Mouse (Mus musculus) myocyte (in vitro differentiated cells): ENCODE data around the gene Gm20696. TPM values are rescaled to one million over a fixed set of nuclear protein-coding genes. Genes with fewer than 3 reads are reported as not detected.

Source experiments
- H3K27me3 ChIP-seq: one replicate; pipeline ENCODE4 v1.6.1; 2011; ENCODE audit not compliant: control insufficient read depth, insufficient read depth, insufficient read length
- H3K36me3 ChIP-seq: one replicate; pipeline ENCODE4 v1.6.1; 2011; ENCODE audit not compliant: control insufficient read depth, insufficient read depth
- H3K4me2 ChIP-seq: one replicate; pipeline ENCODE4 v1.6.1; 2011; ENCODE audit warnings: low read depth, control low read depth
- H3K4me3 ChIP-seq: one replicate; pipeline ENCODE4 v1.5.1; 2011; ENCODE audit warnings: mild to moderate bottlenecking, control low read depth, moderate library complexity
- H3K79me2 ChIP-seq: one replicate; pipeline ENCODE4 v1.6.1; 2011; ENCODE audit not compliant: control insufficient read depth, insufficient read depth
- H3ac ChIP-seq: one replicate; pipeline ENCODE4 v1.6.1; 2011; ENCODE audit not compliant: control insufficient read depth, insufficient read length
- CEBPB ChIP-seq: IDR thresholded peaks from 2 replicates; pipeline ENCODE4 v1.6.1; 2011; ENCODE audit warnings: mild to moderate bottlenecking, moderate library complexity; ENCODE audit not compliant: poor library complexity, insufficient read depth, severe bottlenecking
- E2F4 ChIP-seq: IDR thresholded peaks from one replicate; pipeline ENCODE4 v1.6.1; 2011; ENCODE audit warnings: mild to moderate bottlenecking, control low read depth, moderate library complexity; ENCODE audit not compliant: insufficient read depth
- MAX ChIP-seq: IDR thresholded peaks from one replicate; pipeline ENCODE4 v1.6.1; 2011; ENCODE audit warnings: low read depth, mild to moderate bottlenecking, control low read depth
- MYOD1 ChIP-seq, 3 experiments: IDR thresholded peaks; one replicate each; pipeline ENCODE4 v1.6.1; 2011; ENCODE audit warnings: control low read depth in 2 of 3, low read depth in 2 of 3, mild to moderate bottlenecking in 2 of 3, moderate library complexity in 1 of 3; ENCODE audit not compliant: insufficient read length in 2 of 3, control insufficient read depth in 1 of 3
- MYOG ChIP-seq, 3 experiments: IDR thresholded peaks; one replicate each; pipeline ENCODE4 v1.6.1; 2011; ENCODE audit warnings: control low read depth in 2 of 3, low read depth in 2 of 3, mild to moderate bottlenecking in 2 of 3; ENCODE audit not compliant: insufficient read length in 2 of 3, control insufficient read depth in 1 of 3, insufficient read depth in 1 of 3
- POLR2A ChIP-seq: IDR thresholded peaks from one replicate; pipeline ENCODE4 v1.6.1; 2011; ENCODE audit warnings: low read depth, mild to moderate bottlenecking, control low read depth, moderate library complexity; ENCODE audit not compliant: insufficient read length
- POLR2AphosphoS2 ChIP-seq: IDR thresholded peaks from one replicate; pipeline ENCODE4 v1.6.1; 2011; ENCODE audit warnings: low read depth, control low read depth; ENCODE audit not compliant: insufficient read length
- REST ChIP-seq: IDR thresholded peaks from one replicate; pipeline ENCODE4 v1.6.1; 2011; ENCODE audit warnings: mild to moderate bottlenecking, control low read depth, moderate library complexity; ENCODE audit not compliant: insufficient read depth, insufficient read length
- SRF ChIP-seq: IDR thresholded peaks from one replicate; pipeline ENCODE4 v1.6.1; 2011; ENCODE audit warnings: low read depth; ENCODE audit not compliant: control insufficient read depth, insufficient read length
- TCF12 ChIP-seq: IDR thresholded peaks from one replicate; pipeline ENCODE4 v1.6.1; 2011; ENCODE audit warnings: mild to moderate bottlenecking, control low read depth; ENCODE audit not compliant: poor library complexity, insufficient read depth, severe bottlenecking
- TCF3 ChIP-seq: IDR thresholded peaks from one replicate; pipeline ENCODE4 v1.6.1; 2011; ENCODE audit warnings: low read depth, control low read depth; ENCODE audit not compliant: insufficient read length
- USF1 ChIP-seq: IDR thresholded peaks from one replicate; pipeline ENCODE4 v1.6.1; 2011; ENCODE audit warnings: low read depth, mild to moderate bottlenecking, control low read depth, moderate library complexity
- polyA plus RNA-seq: library from polyadenylated mRNA; unstranded; fragments of >200 nt; fragmentation: generic; extraction: Trizol; gene quantifications from one replicate; pipeline ENCODE4 v1.2.1, GENCODE M21; 2012; ENCODE audit warnings: missing spikeins

Gene Gm20696
- polyA plus RNA-seq, 1 experiment, result 0.13 TPM

- H3K27me3 ChIP-seq, result no peaks in the 10 kb centered on the region
- no peaks in the 10 kb centered on the region for H3K36me3 ChIP-seq
- no peak overlapping the region for H3ac ChIP-seq
- no peaks in the 10 kb centered on the region for H3K79me2 ChIP-seq
- no peak overlapping the region for H3K4me3 ChIP-seq
- H3K4me2 ChIP-seq, result no peak overlapping the region
- TF ChIP-seq CEBPB (no peak), MYOD1 (IDR thresholded peaks at IDR 0.05; ENCODE audit: control insufficient read depth in 1 of 3, insufficient read length in 2 of 3, low read depth in 2 of 3) (no peak), MYOG (IDR thresholded peaks at IDR 0.05; ENCODE audit: control insufficient read depth in 1 of 3, insufficient read depth in 1 of 3, insufficient read length in 2 of 3, low read depth in 2 of 3) (no peak), TCF12 (no peak)
Measured at GRCm38 (mm10) chr6:99492937-99493336, 173.7 kb downstream of the Gm20696 start.

GRCm38 (mm10) chr6:99491979-99492544 is 174.5 kb downstream of the Gm20696 start:
- Histone ChIP-seq H3K4me3 (no peak overlapping the region), H3K4me2 (no peak overlapping the region), H3ac (no peak overlapping the region), H3K36me3 (no peaks in the 10 kb centered on the region), H3K27me3 (no peaks in the 10 kb centered on the region), H3K79me2 (no peaks in the 10 kb centered on the region)
- no peak for TF ChIP-seq SRF
- TF ChIP-seq MYOD1 (IDR thresholded peaks at IDR 0.05; ENCODE audit: control insufficient read depth in 1 of 3, insufficient read length in 2 of 3, low read depth in 2 of 3), result no peak
- TF ChIP-seq TCF12, result no peak
- TF ChIP-seq TCF3, result no peak
- no peak for TF ChIP-seq POLR2A
- no peak for TF ChIP-seq REST
- TF ChIP-seq MAX, result no peak
- no peak for TF ChIP-seq USF1
- no peak for TF ChIP-seq POLR2AphosphoS2
- TF ChIP-seq E2F4, result no peak
- no peak for TF ChIP-seq MYOG (IDR thresholded peaks at IDR 0.05; ENCODE audit: control insufficient read depth in 1 of 3, insufficient read depth in 1 of 3, insufficient read length in 2 of 3, low read depth in 2 of 3)

GRCm38 (mm10) chr6:99491146-99491545 is 175.5 kb downstream of the Gm20696 start:
- H3K27me3 ChIP-seq, result no peaks in the 10 kb centered on the region
- H3K79me2 ChIP-seq, result no peaks in the 10 kb centered on the region
- no peak overlapping the region for H3K4me2 ChIP-seq
- H3K4me3 ChIP-seq, result no peak overlapping the region
- no peaks in the 10 kb centered on the region for H3K36me3 ChIP-seq
- no peak for TF ChIP-seq USF1
- no peak for TF ChIP-seq MYOG (IDR thresholded peaks at IDR 0.05; ENCODE audit: control insufficient read depth in 1 of 3, insufficient read depth in 1 of 3, insufficient read length in 2 of 3, low read depth in 2 of 3)
- no peak for TF ChIP-seq TCF12
- TF ChIP-seq REST, result no peak
- TF ChIP-seq MAX, result no peak
- no peak for TF ChIP-seq POLR2A
- no peak overlapping the region for H3ac ChIP-seq

GRCm38 (mm10) chr6:99489900-99490648 is 176.5 kb downstream of the Gm20696 start:
- H3K4me2 ChIP-seq, result no peak overlapping the region
- TF ChIP-seq CEBPB (no peak), USF1 (no peak), TCF3 (no peak), MAX (no peak), TCF12 (no peak), MYOD1 (IDR thresholded peaks at IDR 0.05; ENCODE audit: control insufficient read depth in 1 of 3, insufficient read length in 2 of 3, low read depth in 2 of 3) (no peak), SRF (no peak), E2F4 (no peak), REST (no peak), POLR2A (no peak), MYOG (IDR thresholded peaks at IDR 0.05; ENCODE audit: control insufficient read depth in 1 of 3, insufficient read depth in 1 of 3, insufficient read length in 2 of 3, low read depth in 2 of 3) (no peak), POLR2AphosphoS2 (no peak)

GRCm38 (mm10) chr6:99489423-99489822 is 177.2 kb downstream of the Gm20696 start:
- Histone ChIP-seq H3K4me2 (no peak overlapping the region), H3K79me2 (no peaks in the 10 kb centered on the region), H3K36me3 (no peaks in the 10 kb centered on the region), H3ac (no peak overlapping the region), H3K4me3 (no peak overlapping the region), H3K27me3 (no peaks in the 10 kb centered on the region)
- no peak for TF ChIP-seq MYOD1 (IDR thresholded peaks at IDR 0.05; ENCODE audit: control insufficient read depth in 1 of 3, insufficient read length in 2 of 3, low read depth in 2 of 3)
- TF ChIP-seq SRF, result no peak
- TF ChIP-seq TCF12, result no peak
- no peak for TF ChIP-seq TCF3
- no peak for TF ChIP-seq MYOG (IDR thresholded peaks at IDR 0.05; ENCODE audit: control insufficient read depth in 1 of 3, insufficient read depth in 1 of 3, insufficient read length in 2 of 3, low read depth in 2 of 3)
- TF ChIP-seq POLR2AphosphoS2, result no peak
- no peak for TF ChIP-seq MAX
- no peak for TF ChIP-seq USF1
- no peak for TF ChIP-seq CEBPB
- TF ChIP-seq POLR2A, result no peak
- no peak for TF ChIP-seq REST
- no peak for TF ChIP-seq E2F4

More at GRCm38 (mm10) chr6:99489900-99490648, 176.5 kb downstream of the Gm20696 start:
- Histone ChIP-seq H3K36me3 (no peaks in the 10 kb centered on the region), H3K79me2 (no peaks in the 10 kb centered on the region), H3ac (no peak overlapping the region), H3K27me3 (no peaks in the 10 kb centered on the region), H3K4me3 (no peak overlapping the region)
